Mouse (Mus musculus): Measurements from ENCODE around the gene Oca2. TPM values are rescaled to one million over a fixed set of nuclear protein-coding genes. Genes with fewer than 3 reads are reported as not detected.

Oca2 gene
- polyA plus RNA-seq, 1 experiment, result not detected

GRCm38 (mm10) chr7:56534856-56535255, 295.3 kb downstream of the Oca2 start:
- DNase-seq, result no peak
- Histone ChIP-seq H3K4me3 (ENCODE audit: insufficient read depth, low read depth, low read length) (no peak overlapping the region), H3K27me3 (replicated peaks; ENCODE audit: control insufficient read depth, insufficient read depth, low read length) (no peaks in the 10 kb centered on the region), H3K27ac (ENCODE audit: insufficient read depth, low read depth, low read length) (no peak overlapping the region), H3K4me1 (ENCODE audit: control insufficient read depth, insufficient read depth, low read length) (no peaks in the 10 kb centered on the region), H3K36me3 (ENCODE audit: control insufficient read depth, insufficient read depth, low read length) (no peaks in the 10 kb centered on the region)
- TF ChIP-seq POLR2A (IDR thresholded peaks at IDR 0.05; ENCODE audit: low read depth, low read length) (no peak), CTCF (conservative IDR thresholded peaks at IDR 0.05; ENCODE audit: insufficient read depth, insufficient read length, low read depth, low read length) (no peak)
- 32% methylated on average over 2 of the region's 2 CpGs for WGBS

GRCm38 (mm10) chr7:56549226-56549625, 309.7 kb downstream of the Oca2 start:
- Histone ChIP-seq H3K27ac (ENCODE audit: insufficient read depth, low read depth, low read length) (no peak overlapping the region), H3K4me3 (ENCODE audit: insufficient read depth, low read depth, low read length) (no peak overlapping the region), H3K4me1 (ENCODE audit: control insufficient read depth, insufficient read depth, low read length) (no peaks in the 10 kb centered on the region), H3K27me3 (replicated peaks; ENCODE audit: control insufficient read depth, insufficient read depth, low read length) (no peaks in the 10 kb centered on the region), H3K36me3 (ENCODE audit: control insufficient read depth, insufficient read depth, low read length) (no peaks in the 10 kb centered on the region)
- no peak for DNase-seq
- TF ChIP-seq POLR2A (IDR thresholded peaks at IDR 0.05; ENCODE audit: low read depth, low read length), result no peak
- no peak for TF ChIP-seq CTCF (conservative IDR thresholded peaks at IDR 0.05; ENCODE audit: insufficient read depth, insufficient read length, low read depth, low read length)
- WGBS, result 50% methylated on average over 4 of the region's 4 CpGs

GRCm38 (mm10) chr7:56551804-56552203, 312.2 kb downstream of the Oca2 start:
- WGBS, result 13% methylated on average over 1 of the region's 1 CpGs
- TF ChIP-seq POLR2A (IDR thresholded peaks at IDR 0.05; ENCODE audit: low read depth, low read length) (no peak), CTCF (conservative IDR thresholded peaks at IDR 0.05; ENCODE audit: insufficient read depth, insufficient read length, low read depth, low read length) (no peak)
- DNase-seq, result no peak

More at GRCm38 (mm10) chr7:56551804-56552203, 312.2 kb downstream of the Oca2 start:
- H3K4me1 ChIP-seq (ENCODE audit: control insufficient read depth, insufficient read depth, low read length), result no peaks in the 10 kb centered on the region
- no peak overlapping the region for H3K4me3 ChIP-seq (ENCODE audit: insufficient read depth, low read depth, low read length)
- no peak overlapping the region for H3K27ac ChIP-seq (ENCODE audit: insufficient read depth, low read depth, low read length)
- H3K36me3 ChIP-seq (ENCODE audit: control insufficient read depth, insufficient read depth, low read length), result no peaks in the 10 kb centered on the region
- no peaks in the 10 kb centered on the region for H3K27me3 ChIP-seq (replicated peaks; ENCODE audit: control insufficient read depth, insufficient read depth, low read length)

Other genes starting within 250 kb of the Oca2 start
- 3.6 and 4.5 TPM in 2 replicates for gene Nipa1, start 219.8 kb upstream of the Oca2 start, polyA plus RNA-seq (2012; rRNA removed)
- 16.1 and 19.0 TPM in 2 replicates for gene Herc2, start 189.6 kb upstream of the Oca2 start, polyA plus RNA-seq (2012; rRNA removed)

Data from kidney, adult 2 months (tissue).